Mouse (Mus musculus) embryo, embryonic 9.5 days (tissue): Measurements from ENCODE around the gene Creb1.
A peak's percentile ranks its signal among the peaks of the same experiment; 100 is the strongest.
"Not testable (repeated sequence)": the region's sequence is repeated elsewhere in the genome, so short reads cannot be mapped to it uniquely, and the experiment has no call there.

Experiments
- DNase-seq: peaks from one replicate; pipeline ENCODE4 v3.0.0-alpha.2; 2017; ENCODE audit errors: extremely low spot score

Gene Creb1

GRCm38 (mm10) chr1:64616881-64617714, 84.7 kb downstream of the Creb1 start, which contains the start of gene Mettl21a:
Gene Mettl21a, minus strand, starts transcription at chr1:64617242.
- DNase-seq: peak; percentile 92

- DNase-seq: peak; percentile 91
Observed at GRCm38 (mm10) chr1:64617715-64617984, 85.2 kb downstream of the Creb1 start.

GRCm38 (mm10) chr1:64618226-64618625, 85.8 kb downstream of the Creb1 start:
- DNase-seq: no peak

DNA sequence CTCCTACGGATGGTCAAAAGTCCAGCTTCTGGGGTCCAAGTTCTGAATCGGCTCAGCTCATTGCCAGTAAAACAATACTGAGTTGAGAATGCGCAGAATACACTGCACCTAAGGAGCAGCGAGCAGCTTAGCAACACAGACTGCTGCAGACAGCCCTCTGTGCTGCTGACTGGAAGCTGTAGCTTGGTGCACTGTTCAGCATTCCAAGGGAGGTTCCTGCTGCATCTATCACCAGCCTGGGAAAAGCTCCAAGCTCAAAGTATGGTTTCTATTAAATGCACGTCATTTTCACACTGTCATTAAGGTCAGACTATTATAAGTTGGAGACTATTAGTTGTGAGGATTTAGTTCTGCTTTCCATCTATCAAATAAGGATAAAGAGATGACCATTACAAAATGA, 88.7 kb downstream of the Creb1 start:
- DNase-seq: no peak

GRCm38 (mm10) chr1:64623558-64624435, 91.4 kb downstream of the Creb1 start:
- DNase-seq: no peak

GRCm38 (mm10) chr1:64625214-64625613, 92.8 kb downstream of the Creb1 start:
- DNase-seq: no peak

DNA sequence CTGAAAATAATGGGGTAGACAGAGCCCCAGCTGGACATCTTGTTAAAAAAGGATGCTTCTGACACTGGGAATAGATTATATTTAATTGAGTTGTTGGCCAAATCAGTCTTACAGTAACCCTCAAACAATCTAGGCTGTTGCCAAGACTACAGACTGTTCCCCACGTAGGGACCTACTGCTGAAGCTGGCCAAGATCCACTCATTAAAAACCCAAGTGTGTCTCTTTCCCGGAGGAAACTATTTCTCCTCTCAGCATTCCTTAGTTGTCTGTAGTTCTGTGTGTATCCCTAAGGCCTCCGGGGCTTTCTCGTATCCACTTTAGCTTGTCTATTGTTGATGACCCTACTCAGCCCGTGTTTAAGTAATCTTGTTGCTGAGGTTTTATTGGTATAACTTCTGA, 99.1 kb downstream of the Creb1 start:
- no peak for DNase-seq

- no peak for DNase-seq
Observed at GRCm38 (mm10) chr1:64633237-64633636, 100.8 kb downstream of the Creb1 start.

- no peak for DNase-seq
Observed at GRCm38 (mm10) chr1:64635624-64636023, 103.2 kb downstream of the Creb1 start.

GRCm38 (mm10) chr1:64639279-64639678, 106.8 kb downstream of the Creb1 start:
- no peak for DNase-seq

GRCm38 (mm10) chr1:64641069-64641468, 108.6 kb downstream of the Creb1 start:
- DNase-seq: no peak

DNA sequence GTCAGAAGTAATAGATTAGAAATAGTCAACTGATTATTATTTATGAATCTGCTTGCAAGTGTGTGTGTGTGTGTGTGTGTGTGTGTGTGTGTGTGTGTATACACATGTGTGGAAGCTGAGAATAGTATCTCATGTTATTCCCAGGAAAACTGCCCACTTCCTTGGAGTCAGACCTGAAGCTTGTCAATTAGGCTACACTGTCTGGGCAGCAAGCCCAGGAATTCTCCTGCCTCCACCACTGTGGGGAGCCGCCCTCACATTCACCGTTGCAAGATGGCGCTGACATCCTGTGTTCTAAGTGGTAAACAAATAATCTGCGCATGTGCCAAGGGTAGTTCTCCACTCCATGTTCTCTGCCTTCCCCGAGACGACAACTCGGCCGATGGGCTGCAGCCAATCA, 110.1 kb downstream of the Creb1 start:
- DNase-seq: not testable (repeated sequence)

DNA sequence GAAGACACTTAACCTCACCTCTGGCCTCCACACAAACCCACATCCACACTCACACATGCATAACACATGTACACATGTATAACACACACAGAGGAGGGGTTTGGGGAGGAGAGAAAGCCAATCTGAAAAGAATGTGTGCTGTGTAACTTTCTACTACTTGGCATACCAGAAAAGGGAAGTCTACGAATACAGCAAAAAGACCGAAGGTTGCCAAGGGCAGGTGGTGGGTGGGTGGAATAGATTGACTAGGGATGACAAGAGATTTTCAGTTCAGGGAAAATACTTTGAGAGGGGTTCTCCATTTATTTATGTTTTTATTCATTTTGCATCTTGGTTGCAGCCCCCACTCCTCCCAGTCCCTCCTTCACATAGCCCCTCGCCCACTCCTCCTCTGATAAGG, 112.1 kb downstream of the Creb1 start:
- DNase-seq: no peak

GRCm38 (mm10) chr1:64649362-64650124, 117.1 kb downstream of the Creb1 start:
- no peak for DNase-seq

- no peak for DNase-seq
Observed at GRCm38 (mm10) chr1:64653701-64654100, 121.3 kb downstream of the Creb1 start.
